Mouse (Mus musculus): ENCODE results near the gene BC052040. TPM values are rescaled to one million over a fixed set of nuclear protein-coding genes. Genes with fewer than 3 reads are reported as not detected.

BC052040 gene
- total RNA-seq, 1 experiment = 7.9 TPM

DNA sequence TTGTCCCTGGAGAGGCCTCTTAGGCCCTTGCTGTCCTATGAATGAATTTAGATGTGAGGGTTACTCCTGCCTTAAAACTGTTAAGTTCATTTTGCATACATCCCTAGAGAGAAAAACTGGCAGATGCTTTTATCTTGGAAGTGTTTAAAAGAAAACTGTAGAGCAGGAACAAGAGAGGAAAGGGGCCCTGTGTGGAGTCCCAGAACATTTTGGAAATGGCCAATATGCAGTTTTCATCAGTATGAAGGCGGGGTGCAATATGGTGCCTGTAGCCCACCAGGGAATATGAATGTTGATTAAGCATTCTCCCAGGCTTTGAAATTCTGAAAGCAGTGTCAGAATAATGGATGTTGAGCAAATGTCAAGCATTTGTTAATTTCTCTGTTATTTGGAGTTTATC, 19.8 kb downstream of the BC052040 start:
- no peak overlapping the region for H3K4me3 ChIP-seq (ENCODE audit: insufficient read depth in 1 of 2, low read depth in 1 of 2, low read length in 2 of 2, poor library complexity in 1 of 2, severe bottlenecking in 1 of 2)
- TF ChIP-seq ZC3H11A (IDR thresholded peaks at IDR 0.05; ENCODE audit: borderline replicate concordance, low read depth, low read length) (no peak), CHD2 (IDR thresholded peaks at IDR 0.05; ENCODE audit: low read depth, low read length) (no peak), ZNF384 (IDR thresholded peaks at IDR 0.05; ENCODE audit: low read depth, low read length) (no peak), HCFC1 (IDR thresholded peaks at IDR 0.05; ENCODE audit: borderline replicate concordance, insufficient read depth, low read length) (no peak), MAFK (IDR thresholded peaks at IDR 0.05; ENCODE audit: insufficient read depth, low read depth, low read length) (no peak)
- no peaks in the 10 kb centered on the region for H3K36me3 ChIP-seq (ENCODE audit: control insufficient read depth, insufficient read depth, low read length, poor library complexity, severe bottlenecking)
- H3K9me3 ChIP-seq (ENCODE audit: control insufficient read depth, insufficient read depth, low read depth, low read length) = no peaks in the 10 kb centered on the region
- H3K27ac ChIP-seq (ENCODE audit: insufficient read depth, low read depth, low read length, poor library complexity, severe bottlenecking) = no peak overlapping the region
- in situ Hi-C loops (cut with MboI; ENCODE audit: low sequenced_read_pairs in 2 of 2, unreplicated experiment in 2 of 2) = no loop called here
- no peak for DNase-seq (ENCODE audit: low read depth, low spot score)
- H3K9ac ChIP-seq (ENCODE audit: insufficient read depth, low read depth, low read length, poor library complexity, severe bottlenecking) = no peak overlapping the region
- peaks cover 3 to 4% of the 10 kb centered on the region in 2 experiments; a peak in 2 of 4 replicates for H3K4me1 ChIP-seq (ENCODE audit: control insufficient read depth in 2 of 2, insufficient read depth in 2 of 2, low read length in 2 of 2, poor library complexity in 1 of 2)

DNA sequence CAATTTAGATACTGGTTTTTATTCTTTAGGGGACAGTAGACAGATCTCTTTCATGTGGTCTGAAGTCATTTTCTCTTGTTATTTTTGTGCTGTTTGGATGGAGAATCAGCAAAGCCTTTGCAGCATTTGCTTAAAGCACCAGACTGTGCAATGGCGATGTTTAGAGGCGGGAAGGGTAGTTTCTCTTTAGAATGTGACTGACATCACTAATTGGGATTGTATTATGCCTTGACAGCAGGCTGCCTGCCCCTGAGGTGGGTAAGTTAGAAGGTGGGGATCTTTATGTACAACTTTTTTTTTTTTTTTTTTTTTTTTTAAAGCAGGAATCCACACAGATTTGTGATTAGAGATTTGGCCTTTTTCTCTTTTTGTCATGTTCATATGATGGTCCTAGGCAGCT, 20.6 kb downstream of the BC052040 start:
- Histone ChIP-seq H3K4me3 (ENCODE audit: insufficient read depth in 1 of 2, low read depth in 1 of 2, low read length in 2 of 2, poor library complexity in 1 of 2, severe bottlenecking in 1 of 2) (no peak overlapping the region), H3K36me3 (ENCODE audit: control insufficient read depth, insufficient read depth, low read length, poor library complexity, severe bottlenecking) (no peaks in the 10 kb centered on the region), H3K27ac (ENCODE audit: insufficient read depth, low read depth, low read length, poor library complexity, severe bottlenecking) (no peak overlapping the region), H3K9ac (ENCODE audit: insufficient read depth, low read depth, low read length, poor library complexity, severe bottlenecking) (no peak overlapping the region), H3K4me1 (ENCODE audit: control insufficient read depth in 2 of 2, insufficient read depth in 2 of 2, low read length in 2 of 2, poor library complexity in 1 of 2) (peaks cover 3 to 4% of the 10 kb centered on the region in 2 experiments; a peak in 2 of 4 replicates), H3K9me3 (ENCODE audit: control insufficient read depth, insufficient read depth, low read depth, low read length) (no peaks in the 10 kb centered on the region)
- TF ChIP-seq ZNF384 (IDR thresholded peaks at IDR 0.05; ENCODE audit: low read depth, low read length) = no peak
- no peak for TF ChIP-seq CHD2 (IDR thresholded peaks at IDR 0.05; ENCODE audit: low read depth, low read length)
- no peak for TF ChIP-seq HCFC1 (IDR thresholded peaks at IDR 0.05; ENCODE audit: borderline replicate concordance, insufficient read depth, low read length)
- TF ChIP-seq MAFK (IDR thresholded peaks at IDR 0.05; ENCODE audit: insufficient read depth, low read depth, low read length) = no peak
- no peak for TF ChIP-seq ZC3H11A (IDR thresholded peaks at IDR 0.05; ENCODE audit: borderline replicate concordance, low read depth, low read length)
- in situ Hi-C loops (cut with MboI; ENCODE audit: low sequenced_read_pairs in 2 of 2, unreplicated experiment in 2 of 2) = no loop called here
- no peak for DNase-seq (ENCODE audit: low read depth, low spot score)

GRCm38 (mm10) chr2:115604132-115604531, 22.6 kb downstream of the BC052040 start:
- no peak overlapping the region for H3K27ac ChIP-seq (ENCODE audit: insufficient read depth, low read depth, low read length, poor library complexity, severe bottlenecking)
- peaks cover 0 to 4% of the 10 kb centered on the region in 2 experiments; a peak in 1 of 4 replicates for H3K4me1 ChIP-seq (ENCODE audit: control insufficient read depth in 2 of 2, insufficient read depth in 2 of 2, low read length in 2 of 2, poor library complexity in 1 of 2)
- no peaks in the 10 kb centered on the region for H3K36me3 ChIP-seq (ENCODE audit: control insufficient read depth, insufficient read depth, low read length, poor library complexity, severe bottlenecking)
- H3K4me3 ChIP-seq (ENCODE audit: insufficient read depth in 1 of 2, low read depth in 1 of 2, low read length in 2 of 2, poor library complexity in 1 of 2, severe bottlenecking in 1 of 2) = no peak overlapping the region
- no peak for TF ChIP-seq MAFK (IDR thresholded peaks at IDR 0.05; ENCODE audit: insufficient read depth, low read depth, low read length)
- no peak for TF ChIP-seq HCFC1 (IDR thresholded peaks at IDR 0.05; ENCODE audit: borderline replicate concordance, insufficient read depth, low read length)
- no peak for TF ChIP-seq ZC3H11A (IDR thresholded peaks at IDR 0.05; ENCODE audit: borderline replicate concordance, low read depth, low read length)
- TF ChIP-seq ZNF384 (IDR thresholded peaks at IDR 0.05; ENCODE audit: low read depth, low read length) = no peak
- no peak for TF ChIP-seq CHD2 (IDR thresholded peaks at IDR 0.05; ENCODE audit: low read depth, low read length)
- no peak overlapping the region for H3K9ac ChIP-seq (ENCODE audit: insufficient read depth, low read depth, low read length, poor library complexity, severe bottlenecking)
- in situ Hi-C loops (cut with MboI; ENCODE audit: low sequenced_read_pairs in 2 of 2, unreplicated experiment in 2 of 2) = no loop called here
- no peaks in the 10 kb centered on the region for H3K9me3 ChIP-seq (ENCODE audit: control insufficient read depth, insufficient read depth, low read depth, low read length)
- no peak for DNase-seq (ENCODE audit: low read depth, low spot score)

DNA sequence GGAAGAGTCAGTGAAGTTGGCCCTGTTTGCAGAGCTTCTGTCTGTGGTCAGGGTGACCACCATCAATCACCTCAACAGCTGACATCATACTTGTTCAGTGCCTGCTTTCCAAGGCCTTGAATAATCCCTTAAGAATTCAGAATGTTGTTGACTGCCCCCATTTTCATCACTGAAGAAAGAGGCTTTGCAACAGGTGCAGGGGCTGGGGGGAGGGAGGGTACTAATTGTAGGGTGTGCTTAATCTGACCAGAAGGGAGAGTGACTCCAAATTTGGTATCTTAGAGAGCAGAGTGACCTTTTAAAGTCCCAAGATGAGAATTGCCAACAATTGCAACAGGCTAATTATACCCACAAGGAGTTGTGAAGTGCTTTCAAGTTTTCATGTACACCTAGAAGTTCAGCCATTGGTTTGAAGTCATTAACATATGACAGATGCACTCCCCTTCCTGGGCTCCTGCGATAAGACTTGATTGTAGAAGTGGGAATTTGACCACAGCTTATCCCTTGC, 24.4 kb downstream of the BC052040 start:
- no peak overlapping the region for H3K27ac ChIP-seq (ENCODE audit: insufficient read depth, low read depth, low read length, poor library complexity, severe bottlenecking)
- no peaks in the 10 kb centered on the region for H3K36me3 ChIP-seq (ENCODE audit: control insufficient read depth, insufficient read depth, low read length, poor library complexity, severe bottlenecking)
- H3K4me3 ChIP-seq (ENCODE audit: insufficient read depth in 1 of 2, low read depth in 1 of 2, low read length in 2 of 2, poor library complexity in 1 of 2, severe bottlenecking in 1 of 2) = no peak overlapping the region
- in situ Hi-C loops (cut with MboI; ENCODE audit: low sequenced_read_pairs in 2 of 2, unreplicated experiment in 2 of 2) = no loop called here
- H3K9me3 ChIP-seq (ENCODE audit: control insufficient read depth, insufficient read depth, low read depth, low read length) = no peaks in the 10 kb centered on the region
- TF ChIP-seq ZNF384 (IDR thresholded peaks at IDR 0.05; ENCODE audit: low read depth, low read length) (no peak), MAFK (IDR thresholded peaks at IDR 0.05; ENCODE audit: insufficient read depth, low read depth, low read length) (no peak), HCFC1 (IDR thresholded peaks at IDR 0.05; ENCODE audit: borderline replicate concordance, insufficient read depth, low read length) (no peak), CHD2 (IDR thresholded peaks at IDR 0.05; ENCODE audit: low read depth, low read length) (no peak)
- DNase-seq (ENCODE audit: low read depth, low spot score) = no peak
- H3K9ac ChIP-seq (ENCODE audit: insufficient read depth, low read depth, low read length, poor library complexity, severe bottlenecking) = no peak overlapping the region
- H3K4me1 ChIP-seq (ENCODE audit: control insufficient read depth in 2 of 2, insufficient read depth in 2 of 2, low read length in 2 of 2, poor library complexity in 1 of 2) = peaks cover 1 to 3% of the 10 kb centered on the region in 2 experiments; a peak in 2 of 4 replicates

DNA sequence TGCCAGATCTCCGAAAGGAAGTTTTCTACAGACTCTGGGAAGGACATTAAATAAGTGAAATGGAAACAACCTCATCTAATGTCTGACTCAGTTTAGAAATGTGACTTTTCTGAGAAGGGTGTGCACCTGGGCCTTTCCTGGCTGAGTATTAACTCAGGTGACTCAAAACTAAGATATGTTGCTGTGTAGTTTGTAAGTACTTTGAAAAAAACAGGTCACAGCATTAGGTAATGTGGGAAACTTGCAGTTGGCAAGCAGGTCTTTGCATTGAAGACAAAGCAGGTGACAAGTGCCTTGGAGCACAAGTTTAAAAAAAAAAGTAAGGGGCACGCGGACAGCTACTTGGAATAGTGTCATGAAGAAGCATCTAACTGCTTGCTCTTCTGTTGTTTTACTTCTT, 27.5 kb downstream of the BC052040 start:
- peaks cover 0 to 3% of the 10 kb centered on the region in 2 experiments; a peak in 2 of 4 replicates for H3K4me1 ChIP-seq (ENCODE audit: control insufficient read depth in 2 of 2, insufficient read depth in 2 of 2, low read length in 2 of 2, poor library complexity in 1 of 2)
- no peak overlapping the region for H3K27ac ChIP-seq (ENCODE audit: insufficient read depth, low read depth, low read length, poor library complexity, severe bottlenecking)
- H3K9me3 ChIP-seq (ENCODE audit: control insufficient read depth, insufficient read depth, low read depth, low read length) = no peaks in the 10 kb centered on the region
- no peak for DNase-seq (ENCODE audit: low read depth, low spot score)
- no peak overlapping the region for H3K9ac ChIP-seq (ENCODE audit: insufficient read depth, low read depth, low read length, poor library complexity, severe bottlenecking)
- H3K4me3 ChIP-seq (ENCODE audit: insufficient read depth in 1 of 2, low read depth in 1 of 2, low read length in 2 of 2, poor library complexity in 1 of 2, severe bottlenecking in 1 of 2) = no peak overlapping the region
- no peaks in the 10 kb centered on the region for H3K36me3 ChIP-seq (ENCODE audit: control insufficient read depth, insufficient read depth, low read length, poor library complexity, severe bottlenecking)
- TF ChIP-seq ZNF384 (IDR thresholded peaks at IDR 0.05; ENCODE audit: low read depth, low read length) (0 out of 2 replicates have a peak, but pooled peaks have one; percentile 9), HCFC1 (IDR thresholded peaks at IDR 0.05; ENCODE audit: borderline replicate concordance, insufficient read depth, low read length) (no peak)
- in situ Hi-C loops (cut with MboI; ENCODE audit: low sequenced_read_pairs in 2 of 2, unreplicated experiment in 2 of 2) = no loop called here
